Mouse (Mus musculus) adrenal gland, adult 18-20 months (tissue): ENCODE measurements at regions not wholly inside any gene's neighbourhood (a gene's known extent, or its start where the extent isn't known, plus 50 kb on each side); places are given as distances from the start of the nearest gene placed in this dataset.

Experiments
- DNase-seq, 2 experiments: peaks; one replicate each; pipeline ENCODE4 v3.0.0; 2021 to 2022; ENCODE audit warnings: low spot score in 2 of 2

DNA sequence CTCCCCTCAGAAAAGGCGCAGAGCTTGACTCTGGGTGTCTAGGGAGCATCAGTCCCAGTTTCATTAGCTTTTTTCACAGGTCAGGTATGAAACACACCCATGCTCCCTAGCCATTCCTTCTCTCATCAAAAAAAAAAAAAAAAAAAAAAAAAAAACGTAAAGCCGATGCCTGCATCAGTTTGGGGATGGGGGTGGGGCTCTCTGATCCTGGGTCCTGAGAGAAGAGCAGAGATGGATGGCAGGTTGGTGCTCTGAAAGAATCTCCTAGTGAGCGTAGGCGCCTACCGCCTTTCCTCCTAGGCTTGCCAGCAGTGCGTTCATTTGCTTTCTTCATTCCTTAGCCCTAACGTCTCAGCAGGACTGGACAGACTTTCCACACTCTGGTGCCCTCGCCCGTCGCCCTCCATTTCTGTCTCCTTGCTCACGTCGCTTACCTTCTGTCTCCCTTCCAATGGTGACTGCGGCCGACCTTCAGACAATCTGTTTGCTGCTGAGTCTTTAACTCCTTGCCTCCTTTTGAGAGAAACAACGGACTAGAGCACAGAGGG, 267.5 kb downstream of the Agtpbp1 start:
- DNase-seq = no peak

DNA sequence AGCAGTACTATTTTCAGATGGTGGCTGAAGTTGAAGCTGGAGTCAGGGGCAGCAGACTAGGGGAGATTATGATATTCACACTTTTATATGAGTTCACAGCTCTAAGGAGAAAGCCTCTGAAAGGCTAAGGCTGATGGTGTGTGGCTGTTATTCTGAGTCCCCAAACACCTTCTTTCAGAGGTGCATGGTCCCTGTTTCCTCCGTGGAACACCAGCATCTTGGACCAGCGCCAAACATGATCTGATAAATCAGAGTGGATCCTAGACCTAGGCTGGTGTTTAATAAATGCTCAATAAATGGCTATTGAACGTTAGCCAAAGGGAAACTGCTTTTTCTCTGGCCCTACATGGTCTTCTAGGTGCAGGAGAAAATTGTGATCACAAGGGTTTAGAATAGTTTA, 269.2 kb downstream of the Agtpbp1 start:
- no peak for DNase-seq

DNA sequence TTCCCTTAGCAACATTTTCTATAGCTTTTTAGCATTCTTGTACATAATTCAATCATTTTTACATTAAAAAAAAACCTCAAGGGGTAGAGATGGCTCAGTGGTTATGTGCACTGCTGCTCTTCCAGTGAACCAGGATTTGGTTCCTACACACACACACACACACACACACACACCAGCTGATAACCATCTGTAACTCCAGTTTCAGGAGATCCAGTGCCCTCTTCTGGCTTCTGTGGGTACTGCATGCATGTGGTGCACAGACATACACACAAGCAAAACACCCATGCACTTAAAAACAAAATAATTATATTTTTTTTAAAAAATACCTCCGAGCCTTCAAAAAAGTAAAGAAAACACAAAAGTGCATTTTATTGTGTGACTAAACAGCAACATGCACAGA, 270.6 kb downstream of the Agtpbp1 start:
- DNase-seq = no peak

DNA sequence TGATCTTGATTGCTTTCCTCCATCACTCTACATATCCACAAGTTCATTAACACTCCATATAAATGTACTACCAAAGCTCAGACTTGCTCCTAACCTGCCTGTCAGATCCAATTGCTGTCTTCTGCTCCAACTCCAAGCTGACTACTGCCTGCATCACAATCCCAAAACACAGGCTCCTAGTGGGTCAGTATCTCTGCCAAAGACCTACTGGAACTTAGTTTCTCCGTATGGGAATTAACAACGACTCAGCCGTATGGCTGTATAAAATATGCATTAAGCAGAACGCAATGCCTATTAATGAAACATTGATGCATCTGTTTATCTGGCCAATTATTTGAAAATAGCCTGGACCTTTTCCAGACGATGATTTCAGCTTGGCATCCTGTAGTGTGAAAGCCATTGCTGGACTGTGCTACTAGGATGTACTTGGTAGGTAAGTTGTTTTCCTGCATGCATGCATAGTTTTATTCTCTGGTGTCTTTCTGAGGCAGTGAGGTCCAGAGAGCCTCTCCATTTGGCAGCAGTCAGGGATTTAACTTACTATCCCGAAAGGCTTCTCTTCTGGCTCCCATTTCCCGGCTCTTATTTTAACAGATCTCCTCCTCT, 271.2 kb downstream of the Agtpbp1 start:
- no peak for DNase-seq

DNA sequence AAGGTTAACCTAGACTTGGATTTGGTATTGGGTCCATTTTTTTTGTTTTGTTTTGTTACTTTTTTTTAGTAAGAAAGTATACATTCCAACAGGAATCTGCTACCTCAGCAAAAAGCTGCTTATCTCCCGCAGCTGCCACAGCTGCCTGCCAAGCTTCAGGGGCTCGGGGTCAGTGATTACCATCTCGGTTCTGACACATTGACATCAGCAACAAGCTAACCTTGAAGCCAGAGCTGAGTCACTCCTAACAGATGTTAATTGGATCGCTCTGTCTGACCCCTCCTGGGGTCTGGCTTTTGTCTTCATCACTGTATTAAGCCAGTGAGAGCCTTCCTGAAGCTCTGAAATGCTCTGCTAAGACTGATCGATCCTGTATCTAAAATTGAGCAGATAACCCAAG, 292.1 kb downstream of the Agtpbp1 start:
- DNase-seq = peak in 1 of 2 experiments; percentile 9

DNA sequence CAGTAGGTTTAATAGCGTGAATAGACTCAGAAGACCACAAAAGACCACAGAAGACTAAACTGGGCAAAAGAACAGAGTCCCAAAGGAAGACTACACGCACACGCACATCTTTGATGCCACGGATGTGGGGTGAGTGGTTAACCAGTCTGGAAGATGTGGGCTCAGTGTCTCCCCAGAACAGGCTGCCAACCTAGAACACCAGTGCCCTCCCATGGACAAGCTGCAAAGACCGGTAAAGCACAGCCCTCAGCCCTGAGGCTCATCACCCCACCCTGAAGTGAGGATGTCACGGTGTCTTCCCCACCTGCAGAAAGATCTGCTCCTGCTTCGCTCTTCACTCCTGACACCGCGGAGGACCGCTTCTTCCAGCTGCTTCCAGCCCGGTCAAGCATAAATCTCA, 295.9 kb downstream of the Agtpbp1 start:
- no peak for DNase-seq

DNA sequence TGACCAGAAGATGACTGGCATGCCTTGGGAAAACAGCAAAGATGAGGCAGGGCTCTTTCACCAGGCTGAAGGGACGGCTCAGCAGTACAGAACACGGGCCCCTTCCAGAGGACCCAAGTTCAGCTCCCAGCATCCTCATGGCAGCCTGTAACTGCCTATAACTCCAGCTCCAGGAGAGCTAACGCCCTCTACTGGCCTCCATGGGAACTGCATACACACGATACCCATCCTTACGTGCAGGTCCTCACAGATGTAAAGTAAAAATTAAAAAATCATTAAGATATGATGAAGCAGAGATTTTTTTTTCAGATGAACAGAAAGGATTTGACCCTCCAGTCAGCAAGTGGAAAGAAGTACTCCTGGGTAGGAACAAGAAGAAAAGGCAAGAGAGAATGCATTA, 303.8 kb downstream of the Agtpbp1 start:
- DNase-seq = no peak

DNA sequence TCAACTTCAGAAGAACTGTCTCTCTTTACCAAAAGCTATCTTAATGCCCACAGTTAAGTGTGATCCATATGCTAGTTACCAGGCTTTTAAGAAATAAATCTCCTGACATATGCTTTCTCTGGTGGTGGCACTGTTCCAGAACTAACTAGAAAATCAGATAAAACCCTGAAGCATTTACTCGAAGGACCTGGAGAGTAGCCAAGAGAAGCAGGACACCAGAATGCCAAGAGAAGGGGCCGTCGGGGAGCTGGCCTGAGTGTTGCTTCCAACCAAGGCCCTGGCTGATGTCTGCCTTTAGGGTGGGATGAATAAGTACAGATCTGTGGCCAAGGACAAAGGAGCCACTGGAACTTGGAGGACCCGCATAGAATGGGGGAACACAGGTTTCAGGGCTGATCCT, 305.9 kb downstream of the Agtpbp1 start:
- no peak for DNase-seq

DNA sequence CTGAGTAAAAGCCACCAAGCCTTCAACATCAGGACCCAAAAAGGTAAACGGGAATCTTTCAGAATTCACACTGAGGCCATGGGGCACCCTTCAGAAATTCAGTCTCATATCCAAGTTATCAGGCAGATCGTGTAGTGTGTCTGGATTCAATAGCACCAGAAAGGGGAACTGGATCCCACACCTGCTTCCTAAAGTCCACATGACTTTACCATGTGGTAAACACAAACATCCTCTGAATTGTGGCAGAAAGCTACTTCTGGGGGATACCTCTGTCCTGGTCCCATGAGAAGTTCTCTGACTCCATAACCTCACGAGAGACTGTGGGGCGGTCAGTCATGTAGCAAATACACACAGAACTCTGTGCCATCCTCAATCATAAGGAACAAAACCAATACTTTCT, 313.4 kb downstream of the Agtpbp1 start:
- DNase-seq = no peak

DNA sequence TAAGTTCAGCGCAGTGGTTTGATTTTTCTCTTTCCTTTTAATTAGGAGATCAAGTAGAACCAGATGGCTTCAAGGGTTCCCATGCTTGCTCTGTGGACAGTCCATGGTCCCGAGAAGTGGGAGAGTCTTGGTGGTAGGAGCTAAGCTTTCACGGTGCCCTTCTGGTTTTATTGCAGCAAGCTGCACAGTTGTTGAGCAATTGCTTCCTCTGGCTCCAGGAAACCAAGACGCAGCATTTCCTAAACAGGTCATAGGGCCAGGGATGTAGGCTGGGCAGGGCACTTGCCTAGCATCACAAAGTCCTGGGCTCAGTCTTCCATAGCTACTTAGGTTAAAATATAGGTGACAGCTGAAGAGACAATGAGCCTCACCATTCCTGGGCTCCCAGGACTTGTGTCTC, 318.2 kb downstream of the Agtpbp1 start:
- DNase-seq = no peak

DNA sequence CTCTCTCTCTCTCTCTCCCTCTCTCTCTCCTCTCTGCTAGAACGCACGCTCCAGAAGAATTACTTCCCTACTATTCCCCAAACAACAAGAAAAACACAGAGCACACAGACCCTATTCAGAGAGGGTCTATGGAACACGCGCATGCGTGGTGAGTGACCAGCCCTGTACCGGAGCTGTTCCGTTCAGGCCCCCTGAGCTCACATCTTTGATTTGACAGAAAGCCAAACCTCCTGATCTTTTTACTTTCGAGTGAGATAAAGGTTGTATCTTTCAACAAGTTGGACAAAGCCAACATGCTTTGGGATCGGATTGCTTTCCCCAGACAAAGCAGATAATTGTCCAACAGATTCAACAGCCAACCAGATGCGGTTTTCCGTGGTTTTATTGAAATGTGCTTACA, 320.9 kb downstream of the Agtpbp1 start:
- DNase-seq = no peak

DNA sequence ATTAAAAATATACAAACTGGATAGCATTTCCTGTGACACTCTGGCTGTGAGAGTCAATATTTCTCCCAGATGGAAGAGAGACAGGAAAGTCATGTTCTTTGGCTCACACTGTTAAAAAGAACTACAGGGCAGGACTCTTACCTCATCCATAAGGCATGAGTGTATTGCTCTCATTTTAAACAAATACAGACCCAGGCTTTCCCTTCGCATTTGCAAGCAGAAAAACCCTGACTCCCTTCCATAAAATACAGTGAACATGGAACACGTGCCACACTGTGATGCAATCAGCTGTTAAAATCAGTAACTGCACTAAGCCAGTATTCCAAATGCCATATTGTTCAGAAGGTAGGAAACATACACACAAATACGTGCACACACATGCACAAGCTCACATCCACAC, 323.1 kb downstream of the Agtpbp1 start:
- DNase-seq = no peak

DNA sequence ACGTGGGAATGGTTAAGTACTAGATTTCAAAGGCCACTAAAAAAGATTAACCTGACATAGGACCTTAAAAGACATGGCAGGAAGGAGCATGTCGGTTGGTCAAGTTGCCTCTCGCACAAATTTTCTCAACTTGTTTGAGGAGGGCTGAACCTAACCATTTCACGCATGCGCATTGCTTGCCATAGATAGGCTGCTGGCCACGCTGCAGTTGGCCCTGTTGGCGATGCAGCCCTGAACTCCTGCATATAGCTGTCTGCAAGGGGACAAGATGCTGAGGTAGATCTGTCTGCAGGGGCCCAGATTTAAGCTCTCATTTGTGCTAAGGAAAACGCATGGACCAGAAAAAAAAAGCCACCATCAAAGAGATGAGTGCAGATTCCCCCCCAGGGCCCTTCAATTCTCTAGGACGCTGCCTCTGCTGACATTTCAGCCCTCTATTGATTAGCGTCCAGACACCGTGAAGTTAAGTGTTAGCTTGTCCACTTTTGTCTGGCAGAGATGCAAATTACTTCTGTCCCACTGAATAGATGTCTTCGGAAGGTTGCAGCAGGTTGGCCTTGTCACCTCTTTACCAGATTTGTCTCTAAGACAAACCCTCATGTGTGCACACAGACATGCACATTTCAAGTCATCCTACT, 329.1 kb downstream of the Agtpbp1 start:
- no peak for DNase-seq

DNA sequence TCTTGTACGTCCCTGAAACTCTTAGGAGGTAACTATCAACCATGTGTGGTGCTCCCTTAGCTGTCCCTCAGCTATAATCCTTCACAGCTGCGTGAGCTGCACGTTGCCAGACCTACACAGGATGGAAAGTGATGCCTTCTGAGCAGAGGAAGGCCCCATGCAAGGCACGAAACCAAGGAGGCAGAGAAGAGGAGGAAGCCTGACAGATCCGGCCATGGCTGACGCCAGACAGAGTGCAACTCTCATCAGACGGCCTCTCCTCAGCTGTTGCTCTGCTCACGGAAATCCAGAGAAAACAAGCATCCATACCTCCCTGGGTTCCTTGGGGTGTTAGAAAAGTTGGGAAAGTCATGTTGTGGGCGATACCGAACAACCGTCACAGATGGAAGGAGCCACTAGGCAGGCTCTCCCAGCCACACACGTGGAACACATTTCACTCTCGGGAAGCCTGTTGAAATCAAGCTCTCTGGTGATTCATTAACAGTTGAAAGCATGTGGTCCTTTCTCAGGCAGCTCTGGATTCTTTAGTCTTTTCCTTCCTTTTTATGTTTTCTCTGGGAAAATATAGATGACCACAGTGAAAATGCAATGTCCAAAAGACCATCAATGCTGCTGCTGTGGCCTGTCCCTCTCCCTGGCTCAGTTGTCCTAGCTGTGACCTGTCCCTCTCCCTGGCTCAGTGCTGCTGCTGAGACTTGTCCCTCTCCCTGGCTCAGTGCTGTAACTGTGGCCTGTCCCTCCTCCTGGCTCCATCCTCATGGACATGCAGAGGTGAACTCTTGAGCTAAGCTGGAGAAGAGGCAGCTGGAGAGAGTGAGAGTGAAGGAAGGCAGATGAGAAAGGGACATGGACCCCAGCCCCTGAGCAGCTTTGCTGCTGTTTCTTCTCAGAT, 331.1 kb downstream of the Agtpbp1 start:
- no peak for DNase-seq

DNA sequence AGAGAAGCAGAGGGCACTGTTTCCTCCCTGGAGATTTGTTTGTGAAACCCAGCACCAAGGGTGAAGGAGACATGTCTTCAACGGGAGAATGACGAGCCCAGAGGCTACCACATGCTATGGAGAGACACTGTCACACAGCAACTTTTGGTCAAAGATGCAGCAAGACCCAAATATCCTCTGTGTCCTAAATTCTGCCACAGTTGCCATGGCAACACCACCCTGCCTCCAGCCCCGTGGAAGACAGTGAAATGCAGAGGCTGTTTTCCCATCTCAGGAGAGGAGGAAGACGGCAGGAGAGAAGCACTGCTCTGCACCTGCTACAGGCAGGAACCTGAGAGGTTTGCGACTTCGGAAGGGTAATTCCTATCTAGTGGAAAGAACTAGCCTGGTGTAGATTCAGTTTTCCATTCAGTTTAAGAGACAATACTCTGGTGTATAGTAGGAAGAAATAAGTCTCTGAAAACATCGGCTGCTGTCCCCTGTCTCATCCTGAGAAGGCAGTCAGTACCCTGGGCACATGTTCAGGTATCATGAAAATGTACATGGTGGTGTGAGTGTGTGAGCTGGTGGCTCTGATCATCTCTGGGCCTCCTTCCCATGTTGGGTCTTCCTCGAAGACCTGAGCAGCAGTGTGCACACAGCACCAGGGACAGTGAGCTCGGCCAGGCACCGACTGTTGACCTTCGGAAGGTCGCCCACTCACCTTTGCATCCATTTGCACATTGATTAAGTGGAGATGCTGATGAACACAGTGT, 333.6 kb downstream of the Agtpbp1 start:
- DNase-seq = no peak

DNA sequence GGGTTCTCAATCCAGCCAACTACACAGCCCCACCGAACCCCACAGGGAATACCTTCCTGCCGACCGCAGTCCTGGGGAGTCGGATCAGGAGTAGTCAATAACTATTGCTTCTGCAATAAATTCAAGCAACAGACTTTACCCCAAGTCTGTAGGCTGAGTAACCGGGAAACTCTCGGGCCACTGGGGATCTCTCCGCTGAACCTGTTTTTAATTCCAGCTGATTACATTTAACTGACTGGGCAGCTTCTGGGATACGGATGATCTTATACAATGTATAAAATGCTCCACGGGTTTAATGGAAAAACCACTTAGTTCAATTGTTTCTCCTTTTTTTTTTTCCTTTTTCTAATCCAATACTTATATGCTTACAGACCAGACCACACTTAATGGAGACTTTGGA, 336.6 kb downstream of the Agtpbp1 start:
- no peak for DNase-seq

DNA sequence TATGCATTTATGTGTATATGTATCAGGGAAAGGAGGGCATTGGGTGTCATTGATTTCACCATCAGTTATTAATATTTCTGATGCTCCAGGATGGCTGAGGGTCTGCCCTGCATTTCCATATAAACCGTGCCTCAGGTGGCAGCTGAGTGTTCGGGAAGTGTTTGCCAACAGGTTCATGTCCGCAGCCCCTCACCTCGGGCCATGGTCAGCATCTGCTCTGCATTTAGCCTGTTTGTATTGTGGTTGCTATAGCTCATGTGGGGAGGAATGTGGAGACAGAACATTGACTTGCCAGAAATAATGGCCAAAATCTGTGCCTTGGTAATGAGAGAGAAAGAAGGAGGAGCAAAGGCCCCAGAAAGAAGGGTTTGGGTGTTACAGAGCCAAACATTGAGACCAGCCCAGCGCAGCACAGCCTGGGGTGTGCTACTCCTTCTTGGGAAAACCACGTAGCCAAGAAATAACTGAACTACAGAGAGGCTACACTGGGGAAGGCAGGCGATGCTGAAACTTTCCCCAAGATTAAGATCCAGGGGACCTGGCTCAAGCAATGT, 338.0 kb downstream of the Agtpbp1 start:
- DNase-seq = no peak

DNA sequence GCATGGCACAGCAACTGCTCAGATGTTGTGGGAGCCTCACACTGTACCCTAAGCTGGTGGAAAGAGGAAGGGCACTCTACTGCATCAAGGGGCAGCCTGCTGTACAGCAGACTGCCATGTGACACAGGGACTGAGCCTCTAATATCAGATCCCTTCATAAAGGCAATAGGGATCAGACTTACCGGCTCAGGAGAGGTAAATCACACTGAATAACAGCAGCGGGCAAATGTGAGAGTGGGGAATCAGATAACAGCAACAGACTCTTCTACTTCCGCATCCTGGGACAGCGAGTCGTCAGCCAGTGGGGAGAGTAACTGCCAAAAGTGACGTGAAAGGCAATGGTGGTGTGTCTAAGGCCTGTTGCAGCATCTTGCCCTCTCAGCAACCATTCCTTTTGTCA, 339.0 kb downstream of the Agtpbp1 start:
- DNase-seq = no peak

DNA sequence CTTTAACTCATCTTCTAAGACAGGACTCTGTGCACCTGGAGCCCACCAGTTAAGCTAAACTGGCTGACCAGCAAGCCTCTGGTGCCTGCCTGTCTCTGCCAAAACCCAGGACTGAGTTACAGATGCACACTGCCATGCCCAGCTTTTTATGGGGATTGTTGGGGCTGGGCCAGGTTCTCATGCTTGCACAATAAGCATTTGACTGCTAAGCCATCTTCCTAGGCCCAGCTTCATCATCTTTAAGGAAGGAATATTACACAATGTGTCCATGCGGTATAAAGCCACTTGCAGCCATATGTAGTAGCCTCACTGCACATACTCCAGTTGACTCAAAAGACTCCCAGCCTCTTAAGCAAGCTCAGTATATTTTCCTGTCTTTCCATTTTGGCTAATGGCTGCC, 340.4 kb downstream of the Agtpbp1 start:
- DNase-seq = no peak

DNA sequence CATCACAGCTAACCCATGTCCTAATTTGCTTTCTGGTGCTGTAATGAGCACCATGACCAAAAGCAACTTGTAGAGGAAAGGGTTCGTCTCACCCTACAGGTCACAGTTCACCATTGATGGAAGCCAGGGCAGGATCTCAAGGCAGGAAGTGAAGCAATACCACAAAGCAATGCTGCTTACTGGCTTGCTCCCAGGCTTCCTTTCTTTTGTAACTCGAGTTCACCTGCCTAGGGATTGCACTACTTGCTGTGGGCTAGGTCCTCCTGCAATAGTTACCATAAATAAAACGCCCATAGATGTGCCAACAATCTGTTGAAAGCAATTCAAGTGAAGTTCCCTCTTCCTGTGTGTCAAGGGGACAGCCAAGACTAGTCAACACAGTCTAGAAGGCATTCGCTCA, 342.4 kb downstream of the Agtpbp1 start:
- DNase-seq = no peak

DNA sequence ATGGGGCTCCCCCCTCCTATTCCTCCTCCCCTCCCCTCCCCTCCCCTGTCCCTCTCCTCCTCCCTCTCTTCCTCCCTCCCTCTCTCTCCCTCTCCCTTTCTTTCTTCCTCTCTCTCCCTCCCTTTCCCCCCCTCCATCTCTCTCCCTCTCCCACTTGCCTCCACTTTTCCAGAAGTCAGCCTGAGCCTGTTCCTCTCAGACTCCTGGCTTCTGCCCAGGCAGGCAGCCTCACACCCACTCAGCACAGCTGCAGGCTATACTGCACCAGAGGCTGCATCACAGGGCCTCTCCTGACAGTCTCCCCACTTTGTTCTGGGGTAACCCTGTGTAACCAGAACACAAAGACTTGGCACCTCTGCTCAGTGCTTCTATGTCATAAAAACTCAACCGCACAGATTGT, 346.3 kb downstream of the Agtpbp1 start:
- DNase-seq = no peak
